Mouse (Mus musculus): Measurements from ENCODE around the gene Cyp3a44. TPM values are rescaled to one million over a fixed set of nuclear protein-coding genes. Genes with fewer than 3 reads are reported as not detected.
"Not testable (repeated sequence)": the region's sequence is repeated elsewhere in the genome, so short reads cannot be mapped to it uniquely, and the experiment has no call there.

Gene Cyp3a44
- not detected in 2 replicates for polyA plus RNA-seq (2015; fragmentation: Nextera tagmentation; extraction: Ambion mirVana)

DNA sequence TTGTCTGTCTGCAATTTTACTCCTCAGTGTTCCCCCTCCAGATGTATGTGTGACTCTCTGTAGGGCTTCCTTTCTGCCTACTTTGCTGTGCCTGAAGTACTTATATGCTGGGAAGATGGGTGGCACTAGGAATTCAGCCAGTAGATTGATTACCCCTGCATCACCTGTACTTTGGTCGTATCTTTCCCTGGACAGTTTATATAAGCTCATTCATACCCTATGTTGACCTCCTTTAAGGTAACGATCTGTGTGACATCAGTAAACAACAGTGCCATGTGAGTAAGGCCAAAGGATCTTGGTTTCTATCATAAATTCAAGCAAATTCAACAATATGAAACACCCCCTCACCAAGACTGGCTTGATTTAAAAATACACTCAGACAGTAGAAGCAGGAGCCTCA, at the start of gene Cyp3a44:
Cyp3a44 (minus strand) TSS at position 79 of the 400 bp plus-strand sequence.
- not testable (repeated sequence) for H3K9ac ChIP-seq; H3K27ac ChIP-seq; H3K27me3 ChIP-seq (replicated peaks); H3K36me3 ChIP-seq (replicated peaks); H3K4me2 ChIP-seq; H3K4me1 ChIP-seq; H3K4me3 ChIP-seq; ATAC-seq (replicated peaks)
- 64% methylated on average over 2 of the region's 2 CpGs for WGBS
- peaks cover 14% of the 10 kb centered on the region; the same call in 1 of the 2 replicates for H3K9me3 ChIP-seq

DNA sequence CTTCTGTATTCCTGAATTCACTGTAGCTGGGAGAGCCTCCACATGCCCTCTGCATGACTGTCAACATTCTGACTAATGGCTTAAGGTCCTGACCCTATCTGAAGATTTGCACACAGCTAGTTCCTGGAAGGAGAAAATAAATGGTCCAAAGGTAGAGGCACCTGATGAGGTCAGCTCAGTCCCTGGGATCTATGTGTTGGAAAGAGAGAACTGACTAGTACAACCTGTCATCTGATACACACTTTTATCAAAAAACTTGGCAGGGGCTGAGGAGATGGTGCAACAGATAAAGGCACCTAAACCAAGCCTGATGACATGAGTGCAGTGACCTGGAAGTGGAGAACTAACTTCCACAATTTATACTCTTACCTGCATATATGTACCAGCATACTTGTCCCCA, 5.4 kb downstream of the Cyp3a44 start:
- not testable (repeated sequence) for H3K9ac ChIP-seq; H3K4me3 ChIP-seq; H3K36me3 ChIP-seq (replicated peaks); H3K4me1 ChIP-seq; H3K27me3 ChIP-seq (replicated peaks); ATAC-seq (replicated peaks); H3K27ac ChIP-seq; H3K4me2 ChIP-seq
- H3K9me3 ChIP-seq: peaks cover 25% of the 10 kb centered on the region

DNA sequence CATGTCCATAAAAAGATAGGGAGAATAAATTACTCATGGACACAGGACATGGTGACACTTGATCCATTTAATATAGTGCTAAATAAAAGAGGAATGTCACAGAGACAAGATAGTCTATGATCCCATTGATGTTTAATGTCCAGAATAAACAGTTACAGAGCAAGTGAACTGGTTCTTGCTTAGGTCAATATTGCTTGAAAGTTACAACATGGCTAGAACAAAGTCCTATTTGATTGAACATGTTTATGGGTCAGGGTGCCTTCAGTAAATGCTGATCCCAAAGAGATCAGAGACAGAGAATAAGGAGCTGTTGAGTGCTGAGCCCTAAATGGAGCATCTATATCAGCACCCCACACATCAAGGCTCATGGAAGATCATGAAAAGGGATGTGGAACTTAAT, 12.4 kb downstream of the Cyp3a44 start:
- peaks cover 27% of the 10 kb centered on the region for H3K9me3 ChIP-seq
- H3K36me3 ChIP-seq (replicated peaks); H3K27ac ChIP-seq; H3K9ac ChIP-seq; ATAC-seq (replicated peaks); H3K4me3 ChIP-seq; H3K4me2 ChIP-seq; H3K4me1 ChIP-seq; H3K27me3 ChIP-seq (replicated peaks): not testable (repeated sequence)

GRCm38 (mm10) chr5:145737512-145737911, 68.2 kb downstream of the Cyp3a44 start:
- H3K27me3 ChIP-seq (replicated peaks); ATAC-seq (replicated peaks); H3K27ac ChIP-seq; H3K4me2 ChIP-seq; H3K36me3 ChIP-seq (replicated peaks); H3K9ac ChIP-seq; H3K4me3 ChIP-seq; H3K4me1 ChIP-seq: not testable (repeated sequence)
- peaks cover 11% of the 10 kb centered on the region for H3K9me3 ChIP-seq
- 67% methylated on average over 3 of the region's 3 CpGs for WGBS

Other genes starting within 250 kb of the Cyp3a44 start
- not detected in 2 replicates for gene Cyp3a41b, start 221.1 kb downstream of the Cyp3a44 start, polyA plus RNA-seq (2015; fragmentation: Nextera tagmentation; extraction: Ambion mirVana)
- not detected in 2 replicates for gene Cyp3a41a, start 85.7 kb downstream of the Cyp3a44 start, polyA plus RNA-seq (2015; fragmentation: Nextera tagmentation; extraction: Ambion mirVana)
- not detected in 2 replicates for gene Cyp3a11, start 74.1 kb upstream of the Cyp3a44 start, polyA plus RNA-seq (2015; fragmentation: Nextera tagmentation; extraction: Ambion mirVana)
- not detected in 2 replicates for gene Cyp3a25, start 203.7 kb upstream of the Cyp3a44 start, polyA plus RNA-seq (2015; fragmentation: Nextera tagmentation; extraction: Ambion mirVana)